Mouse (Mus musculus) thymus, postnatal 25 days (tissue): ENCODE data around the gene Camk1.

ENCODE experiments used
- DNase-seq: peaks from one replicate; pipeline ENCODE4 v3.0.0; 2022

The Camk1 gene

DNA sequence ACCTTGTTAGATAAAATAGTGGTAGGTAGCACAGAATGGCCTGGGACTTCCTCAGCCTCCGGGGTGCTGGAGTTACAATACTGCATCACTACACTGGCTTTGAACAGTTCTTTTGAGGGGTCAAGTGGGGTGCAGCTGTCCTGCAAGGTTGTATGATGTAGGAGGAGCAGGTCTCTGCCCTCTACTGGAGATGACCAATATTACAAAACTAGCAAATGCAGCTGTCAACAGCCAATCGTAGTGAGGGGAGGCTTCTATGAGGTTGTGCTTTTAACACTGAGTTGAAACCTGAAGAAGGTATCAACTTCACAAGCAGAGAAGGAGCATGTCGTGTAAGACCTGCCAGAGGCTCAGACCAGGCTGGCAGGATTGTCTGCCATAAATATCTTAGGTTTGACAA is 41.5 kb downstream of the Camk1 start:
- DNase-seq, result peak; percentile 26

DNA sequence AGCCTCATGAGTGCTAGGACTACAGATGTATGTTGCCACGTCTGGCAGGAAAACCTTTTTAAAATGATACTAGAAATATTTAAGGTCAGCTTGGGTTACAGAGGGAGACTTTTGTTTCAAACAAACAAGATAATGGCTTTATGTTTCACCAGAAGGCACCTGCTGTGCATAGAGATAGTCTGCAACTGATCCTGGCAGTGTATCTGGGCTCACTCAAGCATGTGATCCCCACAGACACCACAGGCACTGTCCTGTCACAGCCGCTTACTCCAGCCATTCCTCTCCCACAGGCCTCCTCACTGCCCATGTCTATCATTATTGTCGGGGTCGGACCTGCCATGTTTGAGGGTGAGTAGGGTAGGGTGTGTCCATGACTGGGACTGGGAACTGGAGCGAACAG is 42.4 kb downstream of the Camk1 start:
- DNase-seq, result no peak

DNA sequence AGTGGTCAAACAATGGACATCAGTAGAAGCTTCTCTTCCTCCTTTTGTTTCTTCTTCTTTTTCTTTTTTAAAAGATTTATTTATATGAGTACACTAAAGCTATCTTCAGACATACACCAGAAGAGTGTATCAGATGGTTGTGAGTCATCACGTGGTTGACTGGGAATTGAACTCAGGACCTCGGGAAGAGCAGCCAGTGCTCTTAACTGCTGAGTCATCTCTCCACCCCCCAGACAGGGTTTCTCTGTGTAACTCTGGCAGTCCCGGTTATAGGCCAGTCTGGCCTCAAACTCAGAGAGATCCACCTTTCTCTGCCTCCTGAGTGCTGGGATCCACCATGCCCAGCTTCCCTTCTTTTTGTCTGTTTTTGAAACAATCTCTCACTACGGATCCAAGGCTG is 47.1 kb downstream of the Camk1 start:
- DNase-seq, result no peak

DNA sequence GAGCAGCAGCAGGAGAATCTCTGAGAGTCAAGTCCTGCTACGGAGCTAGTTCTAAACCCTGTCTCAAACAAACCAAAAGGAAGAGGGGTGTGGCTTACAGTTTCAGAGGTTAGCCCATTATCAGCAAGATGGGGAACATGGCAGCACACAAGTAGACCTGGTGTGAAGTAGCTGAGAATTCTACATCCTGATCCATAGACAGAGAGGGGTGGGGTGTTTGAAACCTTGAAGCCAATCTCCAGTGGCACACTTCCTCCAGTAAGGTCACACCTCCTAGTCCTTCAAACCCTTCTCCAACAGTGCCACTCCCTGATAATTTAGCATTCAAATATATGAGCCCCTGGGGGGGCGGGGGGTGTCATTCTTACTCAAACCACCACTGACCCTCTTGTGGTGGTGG is 47.7 kb downstream of the Camk1 start:
- no peak for DNase-seq

DNA sequence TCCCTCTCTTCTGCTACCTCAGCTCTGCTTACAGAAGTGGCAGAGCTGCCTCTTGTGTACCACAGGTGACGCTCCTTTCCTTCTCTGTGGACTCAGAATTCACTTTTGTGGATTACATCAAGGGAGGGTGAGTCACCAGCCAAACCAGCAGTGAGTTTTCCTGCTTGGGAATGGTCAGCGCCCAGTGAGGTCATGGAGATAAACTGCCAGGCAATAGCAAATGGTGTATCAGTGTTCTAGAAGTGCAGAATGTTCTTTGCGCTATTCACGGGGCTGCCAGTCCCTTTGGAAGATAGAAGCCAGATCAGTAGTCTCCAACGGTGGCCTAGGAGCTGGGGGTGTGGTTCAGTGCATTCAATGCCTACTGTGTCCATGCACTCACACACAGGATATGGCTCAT is 50.8 kb downstream of the Camk1 start:
- no peak for DNase-seq

DNA sequence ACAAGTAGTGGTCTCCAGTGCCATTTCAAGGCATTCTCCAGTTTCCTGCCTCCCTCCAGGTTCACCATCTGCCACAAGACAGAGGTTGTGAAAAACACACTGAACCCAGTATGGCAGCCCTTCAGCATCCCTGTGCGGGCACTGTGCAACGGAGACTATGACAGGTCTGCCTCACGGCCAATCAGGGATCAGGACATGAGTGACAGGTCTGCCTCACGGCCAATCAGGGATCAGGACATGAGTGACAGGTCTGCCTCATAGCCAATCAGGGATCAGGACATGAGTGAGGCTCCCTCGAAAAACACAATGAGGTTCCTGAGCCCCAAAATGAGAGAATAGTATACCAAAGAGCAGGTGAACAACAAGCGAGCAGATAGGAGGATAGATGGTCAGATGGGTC is 53.4 kb downstream of the Camk1 start:
- DNase-seq, result no peak

DNA sequence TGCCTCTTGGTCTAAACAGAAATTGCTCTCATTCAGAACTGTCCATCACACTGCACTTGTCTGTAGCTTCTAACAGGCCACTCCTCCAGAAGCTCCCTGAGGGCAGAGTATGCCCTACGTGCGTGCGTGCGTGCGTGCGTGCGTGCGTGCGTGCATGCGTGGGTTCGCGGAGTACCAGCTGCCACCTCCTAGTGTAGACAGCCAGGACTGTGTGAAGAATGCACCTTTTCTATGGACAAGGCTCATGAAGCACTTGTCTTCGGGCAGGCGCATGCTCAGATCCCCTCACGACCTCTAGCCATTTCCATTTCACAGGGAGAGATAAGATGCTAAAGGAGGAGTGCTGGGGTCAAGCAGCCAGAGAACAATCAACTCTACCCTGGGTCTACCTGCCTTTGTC is 54.4 kb downstream of the Camk1 start:
- no peak for DNase-seq

DNA sequence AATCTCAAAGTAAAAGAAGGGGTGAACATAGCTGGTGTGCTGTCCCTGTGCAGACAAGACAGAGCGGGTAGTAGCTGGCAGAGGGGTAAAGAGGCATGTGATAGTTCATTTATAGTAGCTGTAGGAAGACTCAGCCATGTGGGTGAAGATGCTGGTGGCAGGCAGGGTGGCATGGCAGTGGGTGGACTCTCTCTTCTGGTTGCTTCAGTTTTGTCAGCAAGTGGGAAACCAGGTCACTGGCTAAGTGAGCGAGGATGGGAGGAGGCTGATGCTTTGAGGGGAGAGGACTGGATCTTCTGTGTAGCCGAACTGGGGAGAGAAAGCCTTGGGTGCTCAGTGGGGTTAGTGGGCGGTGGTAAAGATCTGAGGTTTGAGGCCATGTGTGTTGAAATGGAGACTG is 56.5 kb downstream of the Camk1 start:
- DNase-seq, result no peak

DNA sequence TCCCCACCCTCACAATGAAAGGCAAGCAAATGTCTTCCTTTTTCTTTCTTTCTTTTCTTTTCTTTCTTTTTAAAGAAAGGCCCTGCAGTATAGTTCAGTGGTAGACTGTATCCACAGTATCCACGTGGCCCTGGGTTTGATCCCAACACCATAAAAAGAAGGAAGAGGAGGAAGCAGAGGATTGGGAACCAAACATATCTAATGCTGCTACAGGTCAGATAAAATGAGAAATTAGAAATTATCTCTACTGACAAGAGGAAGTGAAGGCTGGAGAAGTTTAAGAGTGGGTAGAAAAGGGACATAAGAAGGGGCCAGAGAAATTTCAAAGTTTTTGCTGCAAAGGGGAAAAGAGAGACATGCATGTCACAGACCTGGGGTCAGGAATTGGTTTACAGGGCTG is 57.5 kb downstream of the Camk1 start:
- DNase-seq, result no peak

DNA sequence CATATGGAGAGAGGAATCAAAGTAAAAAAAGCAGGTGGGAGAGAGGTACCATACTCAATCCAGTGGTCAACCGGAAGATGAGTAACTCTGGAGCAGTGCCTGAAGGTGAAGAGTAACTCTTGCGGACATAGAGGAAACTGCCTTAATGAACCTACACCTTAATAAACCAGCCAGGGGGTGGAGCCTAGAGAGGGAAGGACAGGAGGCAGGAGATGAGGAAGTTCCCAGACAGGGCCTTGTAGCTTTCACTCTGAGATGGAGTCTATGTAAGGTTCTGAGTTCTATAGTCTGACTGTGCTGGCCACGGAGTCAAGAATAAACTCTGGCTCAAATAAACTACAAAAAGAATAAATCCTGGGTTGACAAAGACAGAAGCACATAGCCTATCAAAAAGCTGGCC is 58.9 kb downstream of the Camk1 start:
- DNase-seq, result no peak
